Mouse (Mus musculus) heart, embryonic 11.5 days (tissue): ENCODE measurements around the gene 9530068E07Rik. TPM values are rescaled to one million over a fixed set of nuclear protein-coding genes. Genes with fewer than 3 reads are reported as not detected.
A peak's percentile ranks its signal among the peaks of the same experiment; 100 is the strongest.

Experiments used
- ATAC-seq: fragments of 200-750 bp; cut with Nextera tagmentation; replicated peaks from 2 replicates; pipeline ENCODE4 v1.8.0; 2017; ENCODE audit warnings: moderate library complexity; ENCODE audit not compliant: insufficient number of reproducible peaks, low FRiP score, low TSS enrichment
- H3K27ac ChIP-seq: fragments of 300-500 bp; sonication (generic); 2 replicates; pipeline ENCODE4 v1.5.1; 2014; ENCODE audit warnings: mild to moderate bottlenecking, low read depth, low read length
- H3K27me3 ChIP-seq: fragments of 300-500 bp; sonication (generic); 2 replicates; pipeline ENCODE4 v1.6.1; 2014; ENCODE audit warnings: mild to moderate bottlenecking, low read length, mixed read lengths; ENCODE audit not compliant: control insufficient read depth, insufficient read depth
- H3K36me3 ChIP-seq: fragments of 300-500 bp; sonication (generic); 2 replicates; pipeline ENCODE4 v1.6.1; 2014; ENCODE audit warnings: mild to moderate bottlenecking, low read length, moderate library complexity, mixed read lengths; ENCODE audit not compliant: control insufficient read depth, insufficient read depth
- H3K4me1 ChIP-seq: fragments of 300-500 bp; sonication (generic); 2 replicates; pipeline ENCODE4 v1.6.1; 2014; ENCODE audit warnings: low read length; ENCODE audit not compliant: control insufficient read depth, insufficient read depth
- H3K4me2 ChIP-seq: fragments of 300-500 bp; sonication (generic); 2 replicates; pipeline ENCODE4 v1.6.1; 2014; ENCODE audit warnings: mild to moderate bottlenecking, moderate library complexity
- H3K4me3 ChIP-seq: fragments of 300-500 bp; sonication (generic); 2 replicates; pipeline ENCODE4 v1.5.1; 2014; ENCODE audit warnings: low read depth, low read length
- H3K9ac ChIP-seq: fragments of 300-500 bp; sonication (generic); 2 replicates; pipeline ENCODE4 v1.6.1; 2014; ENCODE audit warnings: mild to moderate bottlenecking, low read depth, low read length, moderate library complexity
- H3K9me3 ChIP-seq: fragments of 300-500 bp; sonication (generic); replicated peaks from 2 replicates; pipeline ENCODE4 v1.6.1; 2016; ENCODE audit warnings: low read length; ENCODE audit not compliant: control insufficient read depth
- WGBS: fragments of 180-500 bp; shearing (Covaris S2); extraction: QIAGEN DNeasy Blood & Tissue Kit; methylation state at CpG from one replicate; pipeline ENCODE4 v1.1.7; 2014; ENCODE audit not compliant: insufficient replicate concordance; 5-methylcytosine and 5-hydroxymethylcytosine counted together
- polyA plus RNA-seq: library from polyadenylated mRNA; unstranded; fragments of >200 nt; fragmentation: Nextera tagmentation; extraction: Ambion mirVana; gene quantifications from 2 replicates; pipeline ENCODE4 v1.2.1, GENCODE M21; 2014

Gene 9530068E07Rik
- polyA plus RNA-seq, 1 experiment from 2014 or later, result 211 TPM

- Histone ChIP-seq H3K27me3 (no peaks in the 10 kb centered on the region), H3K9ac (no peak overlapping the region)
- WGBS, result 46% methylated on average over 4 of the region's 4 CpGs
Observed at GRCm38 (mm10) chr11:52358520-52358919, 37.7 kb upstream of the 9530068E07Rik start.

GRCm38 (mm10) chr11:52359686-52360470, 36.4 kb upstream of the 9530068E07Rik start:
- H3K27ac ChIP-seq, result peak overlapping the region; percentile 94
- H3K4me1 ChIP-seq, result peaks cover 35% of the 10 kb centered on the region
- 11% methylated on average over 22 of the region's 22 CpGs for WGBS
- no peaks in the 10 kb centered on the region for H3K9me3 ChIP-seq
- no peak for ATAC-seq
- peak overlapping the region; percentile 78 for H3K4me2 ChIP-seq
- H3K27me3 ChIP-seq, result no peaks in the 10 kb centered on the region
- no peaks in the 10 kb centered on the region for H3K36me3 ChIP-seq
- H3K9ac ChIP-seq, result peak overlapping the region; percentile 97
- H3K4me3 ChIP-seq, result peak overlapping the region; percentile 83

More at GRCm38 (mm10) chr11:52358520-52358919, 37.7 kb upstream of the 9530068E07Rik start:
- Histone ChIP-seq H3K27ac (no peak overlapping the region), H3K4me2 (no peak overlapping the region), H3K36me3 (no peaks in the 10 kb centered on the region), H3K4me3 (no peak overlapping the region), H3K9me3 (no peaks in the 10 kb centered on the region), H3K4me1 (peaks cover 21% of the 10 kb centered on the region)
- no peak for ATAC-seq

GRCm38 (mm10) chr11:52360471-52361277, 35.6 kb upstream of the 9530068E07Rik start, which contains the start of gene Vdac1:
Gene Vdac1 (plus strand): TSS chr11:52360860.
- ATAC-seq, result peak; percentile 92
- peak within 1 kb of the TSS; percentile 97 for H3K9ac ChIP-seq
- H3K27ac ChIP-seq, result peak within 1 kb of the TSS; percentile 94
- under 1% methylated on average over 76 of the region's 84 CpGs for WGBS
- H3K4me1 ChIP-seq, result peaks cover 43% of the 10 kb centered on the region
- peak within 1 kb of the TSS; percentile 78 for H3K4me2 ChIP-seq
- H3K36me3 ChIP-seq, result no peaks in the 10 kb centered on the region
- H3K9me3 ChIP-seq, result no peaks in the 10 kb centered on the region
- no peaks in the 10 kb centered on the region for H3K27me3 ChIP-seq
- H3K4me3 ChIP-seq, result peak within 1 kb of the TSS; percentile 83

GRCm38 (mm10) chr11:52361287-52361921, 34.8 kb upstream of the 9530068E07Rik start:
- H3K9ac ChIP-seq, result peak overlapping the region; percentile 97
- under 1% methylated on average over 47 of the region's 47 CpGs for WGBS
- peaks cover 50% of the 10 kb centered on the region for H3K4me1 ChIP-seq
- peak; percentile 33; the same call in 1 of the 2 replicates for ATAC-seq
- no peaks in the 10 kb centered on the region for H3K36me3 ChIP-seq
- H3K27me3 ChIP-seq, result no peaks in the 10 kb centered on the region
- peak overlapping the region; percentile 94 for H3K27ac ChIP-seq
- peak overlapping the region; percentile 83 for H3K4me3 ChIP-seq
- no peaks in the 10 kb centered on the region for H3K9me3 ChIP-seq
- peak overlapping the region; percentile 78 for H3K4me2 ChIP-seq

GRCm38 (mm10) chr11:52364376-52364775, 31.9 kb upstream of the 9530068E07Rik start:
- H3K27me3 ChIP-seq, result no peaks in the 10 kb centered on the region
- peak overlapping the region; percentile 60 for H3K4me2 ChIP-seq
- WGBS, result 74% methylated on average over 2 of the region's 2 CpGs
- H3K9ac ChIP-seq, result no peak overlapping the region
- H3K4me1 ChIP-seq, result peaks cover 62% of the 10 kb centered on the region
- no peaks in the 10 kb centered on the region for H3K36me3 ChIP-seq
- ATAC-seq, result no peak
- H3K4me3 ChIP-seq, result no peak overlapping the region
- H3K9me3 ChIP-seq, result no peaks in the 10 kb centered on the region
- H3K27ac ChIP-seq, result peak overlapping the region; percentile 84

- Histone ChIP-seq H3K27ac (peak overlapping the region; percentile 84), H3K9ac (peak overlapping the region; percentile 39; the same call in 1 of the 2 replicates), H3K9me3 (no peaks in the 10 kb centered on the region), H3K4me3 (0 out of 2 replicates have a peak overlapping the region, but pooled peaks have one; percentile 21), H3K4me1 (peaks cover 60% of the 10 kb centered on the region), H3K36me3 (no peaks in the 10 kb centered on the region), H3K27me3 (no peaks in the 10 kb centered on the region), H3K4me2 (peak overlapping the region; percentile 60)
- WGBS, result 48% methylated on average over 1 of the region's 1 CpGs
- ATAC-seq, result no peak
Observed at GRCm38 (mm10) chr11:52365143-52365542, 31.1 kb upstream of the 9530068E07Rik start.

- ATAC-seq, result no peak
- no peak overlapping the region for H3K27ac ChIP-seq
- no peak overlapping the region for H3K4me2 ChIP-seq
- 74% methylated on average over 5 of the region's 5 CpGs for WGBS
- peaks cover 67% of the 10 kb centered on the region for H3K4me1 ChIP-seq
- H3K9me3 ChIP-seq, result no peaks in the 10 kb centered on the region
- H3K4me3 ChIP-seq, result no peak overlapping the region
- no peaks in the 10 kb centered on the region for H3K27me3 ChIP-seq
- H3K36me3 ChIP-seq, result no peaks in the 10 kb centered on the region
- no peak overlapping the region; the same call in 1 of the 2 replicates for H3K9ac ChIP-seq
Observed at GRCm38 (mm10) chr11:52366358-52366757, 29.9 kb upstream of the 9530068E07Rik start.
